Mouse (Mus musculus): Measurements from ENCODE around the gene Alkbh7.

DNA sequence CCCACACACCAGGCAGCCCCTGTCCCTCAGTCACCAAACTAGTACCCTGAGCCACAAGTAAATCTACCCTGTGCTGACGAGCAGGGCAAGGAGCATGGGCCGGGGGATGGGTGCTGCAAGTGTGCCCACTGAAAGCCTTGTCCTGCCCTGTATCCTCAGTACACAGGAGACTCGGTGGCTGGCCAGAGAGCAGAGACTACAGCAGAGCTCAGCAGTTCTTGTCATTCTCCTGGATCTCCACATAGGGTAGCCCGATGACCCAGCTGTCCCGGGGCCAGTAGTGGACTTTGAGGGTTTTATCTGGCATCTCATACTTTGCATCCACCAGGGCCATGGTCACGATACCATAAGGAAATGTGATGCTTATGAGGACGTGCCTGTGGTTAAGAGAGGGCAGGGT lies 42.3 kb upstream of the Alkbh7 start:
- TF ChIP-seq CTCF (IDR thresholded peaks at IDR 0.05; ENCODE audit: borderline replicate concordance, insufficient read depth, low read length) (no peak), POLR2A (IDR thresholded peaks at IDR 0.05; ENCODE audit: low read depth, low read length) (no peak)

Data from embryonic fibroblast, embryonic 13.5 days (primary cell).